Mouse (Mus musculus) thymus, adult 2 months (tissue): ENCODE results near the gene Zfp799. TPM values are rescaled to one million over a fixed set of nuclear protein-coding genes. Genes with fewer than 3 reads are reported as not detected.

ENCODE experiments used
- DNase-seq: peaks from one replicate; pipeline ENCODE4 v3.0.0; 2021
- H3K27ac ChIP-seq: fragments of 200-500 bp; 2 replicates; pipeline ENCODE4 v1.5.1; 2012; ENCODE audit warnings: low read length, control low read depth; ENCODE audit not compliant: control insufficient read depth, insufficient read depth
- H3K27me3 ChIP-seq: fragments of 200-500 bp; 2 replicates; pipeline ENCODE4 v1.6.1; 2012; ENCODE audit warnings: mild to moderate bottlenecking, low read length, moderate library complexity, mixed read lengths; ENCODE audit not compliant: control insufficient read depth, insufficient read depth
- H3K36me3 ChIP-seq: fragments of 200-500 bp; 2 replicates; pipeline ENCODE4 v1.6.1; 2012; ENCODE audit warnings: mild to moderate bottlenecking, low read length, moderate library complexity; ENCODE audit not compliant: control insufficient read depth, insufficient read depth
- H3K4me1 ChIP-seq: fragments of 200-500 bp; replicated peaks from 2 replicates; pipeline ENCODE4 v1.6.1; 2012; ENCODE audit warnings: low read length; ENCODE audit not compliant: control insufficient read depth, insufficient read depth
- H3K4me3 ChIP-seq: fragments of 200-500 bp; 2 replicates; pipeline ENCODE4 v1.5.1; 2012; ENCODE audit warnings: mild to moderate bottlenecking, low read length, control low read depth, moderate library complexity; ENCODE audit not compliant: control insufficient read depth, insufficient read depth
- CTCF ChIP-seq: fragments of 200-500 bp; IDR thresholded peaks from 2 replicates; pipeline ENCODE4 v1.5.1; 2012; ENCODE audit warnings: mild to moderate bottlenecking, control low read depth, low read length, moderate library complexity, borderline replicate concordance; ENCODE audit not compliant: control insufficient read depth, poor library complexity, insufficient read depth; ENCODE audit errors: extremely low read depth
- POLR2A ChIP-seq: fragments of 200-500 bp; IDR thresholded peaks from 2 replicates; pipeline ENCODE4 v1.6.1; 2012; ENCODE audit warnings: mild to moderate bottlenecking, low read length, control low read depth, moderate library complexity; ENCODE audit not compliant: control insufficient read depth, poor library complexity, insufficient read depth; ENCODE audit errors: extremely low read depth
- WGBS: fragments of 180-500 bp; shearing (Covaris S2); methylation state at CpG from one replicate; pipeline ENCODE4 v1.1.7; 2018; 5-methylcytosine and 5-hydroxymethylcytosine counted together
- polyA plus RNA-seq: library from polyadenylated mRNA; depleted of rRNA; stranded (reverse); fragments of >200 nt; gene quantifications from 2 replicates; pipeline ENCODE4 v1.2.3, GENCODE M21; 2012; rRNA removed

The Zfp799 gene
- polyA plus RNA-seq, 1 experiment = 12.5 TPM

- DNase-seq = no peak
- Histone ChIP-seq H3K27ac (peak overlapping the region; percentile 36), H3K36me3 (peaks cover 9% of the 10 kb centered on the region), H3K4me3 (peak overlapping the region; percentile 90), H3K27me3 (no peaks in the 10 kb centered on the region), H3K4me1 (peaks cover 9% of the 10 kb centered on the region)
- 2% methylated on average over 31 of the region's 31 CpGs for WGBS
- TF ChIP-seq CTCF (0 out of 2 replicates have a peak, but pooled peaks have one; percentile 43), POLR2A (no peak)
Measured at GRCm38 (mm10) chr17:32787436-32788093, 42.5 kb downstream of the Zfp799 start.

DNA sequence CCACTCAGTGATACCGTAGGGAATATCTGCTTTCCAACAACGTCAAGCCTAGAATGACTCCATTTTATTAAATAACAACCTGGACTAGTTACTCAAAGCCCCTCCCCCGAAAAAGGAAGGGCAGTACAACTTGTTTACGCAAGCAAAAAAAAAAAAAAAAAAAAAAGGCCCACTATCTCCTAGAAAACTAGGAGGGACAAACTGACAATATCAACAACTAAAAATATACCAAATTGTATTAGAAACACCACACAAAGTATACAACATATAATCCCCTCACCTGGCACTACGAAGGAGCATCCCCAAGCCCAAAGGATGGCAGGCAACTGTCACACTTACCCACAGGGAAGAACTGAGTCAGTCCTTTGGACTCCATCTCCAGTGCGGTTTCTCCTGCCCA, 43.1 kb downstream of the Zfp799 start:
- Histone ChIP-seq H3K4me3 (peak overlapping the region; percentile 23; the same call in 1 of the 2 replicates), H3K27me3 (no peaks in the 10 kb centered on the region), H3K27ac (no peak overlapping the region), H3K36me3 (peaks cover 9% of the 10 kb centered on the region), H3K4me1 (peaks cover 9% of the 10 kb centered on the region)
- 75% methylated on average over 6 of the region's 6 CpGs for WGBS
- no peak for TF ChIP-seq POLR2A
- no peak for TF ChIP-seq CTCF
- no peak for DNase-seq

DNA sequence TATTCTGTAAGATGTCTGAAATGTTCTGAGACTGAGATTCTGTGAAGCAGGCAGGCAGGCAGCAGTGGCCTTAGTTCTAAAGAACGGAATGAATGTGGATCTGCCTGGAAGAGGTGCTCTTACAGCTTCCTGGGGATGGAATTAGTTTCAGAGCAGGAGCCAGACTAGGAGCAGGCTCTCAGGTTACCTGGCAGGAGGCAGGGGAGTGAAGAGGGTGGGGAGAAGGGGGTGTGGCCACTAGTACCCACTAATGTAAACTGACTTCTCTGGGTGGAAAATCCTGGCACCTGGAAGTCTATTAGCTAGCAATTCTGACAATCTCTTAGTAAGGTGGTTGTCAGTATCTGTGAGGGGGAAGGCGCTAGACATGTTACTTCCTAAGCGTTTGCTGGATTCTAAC, 44.4 kb downstream of the Zfp799 start:
- 95% methylated on average over 3 of the region's 3 CpGs for WGBS
- Histone ChIP-seq H3K4me3 (no peak overlapping the region), H3K4me1 (peaks cover 9% of the 10 kb centered on the region), H3K27me3 (no peaks in the 10 kb centered on the region), H3K27ac (no peak overlapping the region), H3K36me3 (peaks cover 9% of the 10 kb centered on the region)
- no peak for DNase-seq
- TF ChIP-seq CTCF (no peak), POLR2A (no peak)

GRCm38 (mm10) chr17:32777564-32777963, 52.5 kb downstream of the Zfp799 start:
- WGBS = 97% methylated on average over 3 of the region's 3 CpGs
- Histone ChIP-seq H3K27ac (no peak overlapping the region), H3K4me3 (no peak overlapping the region), H3K4me1 (no peaks in the 10 kb centered on the region), H3K36me3 (peaks cover 53% of the 10 kb centered on the region), H3K27me3 (no peaks in the 10 kb centered on the region)
- DNase-seq = no peak
- TF ChIP-seq CTCF (no peak), POLR2A (no peak)

- H3K36me3 ChIP-seq = peaks cover 38% of the 10 kb centered on the region
- 56% methylated on average over 1 of the region's 1 CpGs for WGBS
- peak; percentile 21 for DNase-seq
- H3K27ac ChIP-seq = no peak overlapping the region
- H3K4me1 ChIP-seq = no peaks in the 10 kb centered on the region
- TF ChIP-seq CTCF (no peak), POLR2A (no peak)
- no peaks in the 10 kb centered on the region for H3K27me3 ChIP-seq
- no peak overlapping the region for H3K4me3 ChIP-seq
Measured at GRCm38 (mm10) chr17:32771213-32771612, 58.8 kb downstream of the Zfp799 start.

GRCm38 (mm10) chr17:32766422-32766821, 63.6 kb downstream of the Zfp799 start:
- 100% methylated on average over 2 of the region's 2 CpGs for WGBS
- no peak for TF ChIP-seq POLR2A
- no peak for TF ChIP-seq CTCF
- H3K4me1 ChIP-seq = no peaks in the 10 kb centered on the region
- no peak for DNase-seq
- no peak overlapping the region for H3K27ac ChIP-seq
- H3K36me3 ChIP-seq = peaks cover 14% of the 10 kb centered on the region
- no peak overlapping the region for H3K4me3 ChIP-seq
- H3K27me3 ChIP-seq = no peaks in the 10 kb centered on the region

Other genes starting within 250 kb of the Zfp799 start
- gene Cyp4f37, start 209.0 kb downstream of the Zfp799 start, polyA plus RNA-seq = not detected in 2 replicates
- gene Cyp4f40, start 171.4 kb downstream of the Zfp799 start, polyA plus RNA-seq = 0.30 TPM in 1 of 2 replicates, not detected in the other
- 0.93 and 1.4 TPM in 2 replicates for gene Cyp4f15, start 144.6 kb downstream of the Zfp799 start, polyA plus RNA-seq
- gene Zfp871, start 42.0 kb downstream of the Zfp799 start, polyA plus RNA-seq = 25.7 and 29.7 TPM in 2 replicates
- 0.05 and 0.13 TPM in 2 replicates for gene Zfp811, start 20.3 kb downstream of the Zfp799 start, polyA plus RNA-seq
- 0.34 and 0.37 TPM in 2 replicates for gene Zfp870, start 61.4 kb upstream of the Zfp799 start, polyA plus RNA-seq
- 0.23 and 1.6 TPM in 2 replicates for gene Cyp4f14, start 87.1 kb upstream of the Zfp799 start, polyA plus RNA-seq
- 38.7 and 39.0 TPM in 2 replicates for gene Cyp4f13, start 117.1 kb upstream of the Zfp799 start, polyA plus RNA-seq
- gene Zfp472, start 135.6 kb upstream of the Zfp799 start, polyA plus RNA-seq = 2.0 TPM in 2 replicates
- gene Zfp952, start 162.9 kb upstream of the Zfp799 start, polyA plus RNA-seq = 4.9 and 6.4 TPM in 2 replicates
- 1.1 and 1.2 TPM in 2 replicates for gene Zfp763, start 203.1 kb upstream of the Zfp799 start, polyA plus RNA-seq
- gene 4921501E09Rik, start 237.8 kb upstream of the Zfp799 start, polyA plus RNA-seq = not detected in 2 replicates